Comparison of ENCODE assay signal across 9 mouse cellular contexts in the genomic region with DNA sequence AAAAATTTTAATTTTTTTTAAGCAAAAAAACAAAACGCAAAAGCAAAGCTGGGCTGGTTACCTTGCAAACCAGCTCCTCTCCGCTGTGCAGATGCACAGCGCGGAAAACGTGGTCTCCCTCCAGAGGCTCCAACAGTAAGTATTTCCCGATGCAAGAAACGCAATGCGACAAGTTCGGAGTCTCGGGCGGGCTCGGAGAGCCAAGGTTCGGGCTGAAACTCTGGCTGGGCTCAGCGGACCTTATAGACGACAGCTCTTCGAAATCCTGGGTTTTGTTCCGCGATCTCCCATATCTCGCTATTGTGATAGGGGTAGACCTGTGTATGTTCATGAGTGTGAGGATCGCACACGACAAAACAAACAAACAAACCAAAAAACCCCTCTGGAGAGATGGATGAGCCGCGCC. TPM values are rescaled to one million over a fixed set of nuclear protein-coding genes. Genes with fewer than 3 reads are reported as not detected.
DNase-seq lines count a peak whose midpoint lies in the region; ATAC-seq and TF ChIP-seq lines count a peak whose summit lies in the region.
"Had no signal": no experiment of that assay in that cellular context is flagged by ENCODE, and none has a peak within 500 bp of the region (broad histone marks: within the 10 kb centered on the region; RNA-seq: fewer than 3 reads in every experiment).

No protein-coding gene starts in this region.

- under 1% methylated on average over 23 of the region's 23 CpGs for WGBS in embryonic facial prominence, embryonic 12.5 days
- WGBS in stomach, embryonic 14.5 days: under 1% methylated on average over 23 of the region's 23 CpGs

- ATAC-seq in embryonic facial prominence, embryonic 12.5 days (ENCODE audit: insufficient number of reproducible peaks, insufficient read depth, low FRiP score, low TSS enrichment): no peak
- ATAC-seq in megakaryocyte-erythroid progenitor cell, adult 5-6 weeks (replicated peaks; ENCODE audit: low FRiP score, low TSS enrichment, poor library complexity, severe bottlenecking): peak; percentile 3
- ATAC-seq in stomach, embryonic 14.5 days (ENCODE audit: insufficient number of reproducible peaks, insufficient read depth, low FRiP score, low read depth): peak; percentile 0; the same call in 1 of the 2 replicates

- intact Hi-C loops in heart, postnatal 10 days (cut with DNase I): loop anchor here (1.0 to 5.0 kb wide), 4 partner anchors 110 to 416 kb away; no protein-coding TSS in a partner anchor
- intact Hi-C loops in left cerebral cortex, postnatal 14 days (cut with DNase I): loop anchor here (2.0 to 5.0 kb wide), 4 partner anchors 278 to 717 kb away; no protein-coding TSS in a partner anchor

- H3K27ac ChIP-seq in embryonic facial prominence, embryonic 12.5 days: peak overlapping the region; percentile 95
- H3K27ac ChIP-seq in stomach, embryonic 14.5 days (ENCODE audit: low read length): peak overlapping the region; percentile 93

- peak overlapping the region; percentile 67 for H3K4me2 ChIP-seq in embryonic facial prominence, embryonic 12.5 days (replicated peaks)
- H3K4me2 ChIP-seq in stomach, embryonic 14.5 days (replicated peaks; ENCODE audit: low read depth, low read length): peak overlapping the region; percentile 79

- H3K36me3 ChIP-seq in E14TG2a.4 (ENCODE audit: insufficient read depth, low read length): no peaks in the 10 kb centered on the region
- no peaks in the 10 kb centered on the region for H3K36me3 ChIP-seq in embryonic facial prominence, embryonic 12.5 days
- H3K36me3 ChIP-seq in stomach, embryonic 14.5 days (ENCODE audit: control insufficient read depth, insufficient read depth, low read length): no peaks in the 10 kb centered on the region

- H3K9me3 ChIP-seq in E14TG2a.4 (ENCODE audit: low read length): no peaks in the 10 kb centered on the region
- no peaks in the 10 kb centered on the region for H3K9me3 ChIP-seq in embryonic facial prominence, embryonic 12.5 days
- H3K9me3 ChIP-seq in stomach, embryonic 14.5 days (ENCODE audit: control insufficient read depth, low read depth, low read length): no peaks in the 10 kb centered on the region

- peaks cover 50% of the 10 kb centered on the region for H3K4me1 ChIP-seq in E14TG2a.4 (replicated peaks; ENCODE audit: low read depth, low read length)
- peaks cover 22% of the 10 kb centered on the region for H3K4me1 ChIP-seq in embryonic facial prominence, embryonic 12.5 days
- peaks cover 17% of the 10 kb centered on the region; the same call in 1 of the 2 replicates for H3K4me1 ChIP-seq in stomach, embryonic 14.5 days (ENCODE audit: control insufficient read depth, insufficient read depth, low read length)

- peak; percentile 34 to 49 for DNase-seq in cerebellum, postnatal 4 days (ENCODE audit: low spot score in 2 of 2)
- DNase-seq in cerebellum, adult 11 months: no peak
- peak; percentile 63 to 72 for DNase-seq in heart, postnatal 10 days
- peak; percentile 31 to 54 for DNase-seq in left cerebral cortex, postnatal 14 days (ENCODE audit: low spot score in 2 of 2)

- H3K9ac ChIP-seq in embryonic facial prominence, embryonic 12.5 days: peak overlapping the region; percentile 94
- H3K9ac ChIP-seq in stomach, embryonic 14.5 days (replicated peaks; ENCODE audit: low read depth, low read length): peak overlapping the region; percentile 83

- TF ChIP-seq CTCF in E14TG2a.4 (conservative IDR thresholded peaks at IDR 0.05; ENCODE audit: low read length): no peak

- peak overlapping the region; percentile 84 for H3K4me3 ChIP-seq in E14TG2a.4 (replicated peaks; ENCODE audit: low read length)
- H3K4me3 ChIP-seq in embryonic facial prominence, embryonic 12.5 days: peak overlapping the region; percentile 87
- H3K4me3 ChIP-seq in stomach, embryonic 14.5 days (ENCODE audit: low read depth, low read length): peak overlapping the region; percentile 80

- peaks cover 51% of the 10 kb centered on the region for H3K27me3 ChIP-seq in E14TG2a.4 (ENCODE audit: insufficient read depth, low read length)
- H3K27me3 ChIP-seq in embryonic facial prominence, embryonic 12.5 days: no peaks in the 10 kb centered on the region
- no peaks in the 10 kb centered on the region for H3K27me3 ChIP-seq in stomach, embryonic 14.5 days (ENCODE audit: control insufficient read depth, insufficient read depth, low read length)
- H3K27me3 ChIP-seq: Patski had no signal

RNA-seq across cellular contexts. Expression of a gene that starts 1.5 kb away (rescaled TPM):
- polyA plus RNA-seq in embryonic facial prominence, embryonic 12.5 days (2016; fragmentation: Nextera tagmentation; extraction: Ambion mirVana): 60.2 and 66.4 TPM in 2 replicates
- 10 to 100 TPM; 60.4 to 86.6 TPM for total RNA-seq in heart, postnatal 10 days (2021)
- 10 to 100 TPM; 59.4 to 65.2 TPM for total RNA-seq in left cerebral cortex, postnatal 14 days (2021)
- 55.7 and 71.0 TPM in 2 replicates for total RNA-seq in megakaryocyte-erythroid progenitor cell, adult 5-6 weeks (2014; fragmentation: Nextera tagmentation)
- total RNA-seq in megakaryocyte-erythroid progenitor cell, adult 5-6 weeks (2017): 55.4 and 84.4 TPM in 2 replicates
- polyA plus RNA-seq in stomach, embryonic 14.5 days (2014; fragmentation: Nextera tagmentation; extraction: Ambion mirVana): 22.5 and 25.7 TPM in 2 replicates
